In the genomic region with DNA sequence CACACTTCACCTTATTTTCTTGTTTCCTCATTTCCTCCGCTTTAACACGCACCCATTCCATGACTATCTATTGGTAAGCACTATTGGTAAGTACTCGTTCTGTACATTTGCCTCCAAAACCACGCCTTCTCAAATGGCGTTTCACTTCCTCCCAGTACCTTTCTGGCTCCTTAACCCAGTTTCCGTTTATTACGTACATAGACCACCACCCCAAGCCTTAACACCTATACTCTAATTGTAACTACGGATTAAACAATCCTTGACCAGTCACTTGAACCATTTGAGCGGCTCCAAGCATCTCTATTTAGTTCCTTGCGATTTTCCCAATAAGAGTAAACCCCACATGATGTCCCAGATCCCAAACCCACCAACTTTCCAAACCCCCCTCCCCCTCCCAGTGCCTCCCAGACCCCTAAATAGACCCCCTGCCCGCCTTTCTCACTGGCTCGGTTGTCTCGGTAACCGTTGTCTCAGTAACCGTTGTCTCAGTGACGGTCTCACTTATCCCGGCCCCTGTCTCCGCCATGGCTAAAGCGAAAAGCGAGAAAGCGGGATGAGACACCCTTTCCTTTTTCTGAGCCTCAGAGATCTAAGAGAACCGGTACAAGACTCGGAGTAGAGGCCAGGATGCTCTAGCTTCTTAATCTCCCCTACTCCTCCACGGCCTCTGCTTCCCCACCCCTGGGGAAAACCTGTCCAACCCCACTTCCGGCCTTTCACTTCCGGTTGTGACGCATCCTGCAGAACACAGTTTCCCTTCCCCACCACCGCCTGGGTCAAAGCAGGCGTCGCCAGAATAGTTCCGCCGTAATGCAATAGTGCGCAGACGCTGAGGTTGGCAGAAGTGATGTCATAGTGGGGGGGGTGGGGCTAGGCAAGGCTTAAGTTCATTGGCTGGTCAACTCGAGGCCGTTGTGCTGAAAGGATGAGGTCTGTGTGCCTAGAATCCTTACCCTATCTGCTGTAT, we compare ENCODE assay signal across 7 mouse cellular contexts. TPM values are rescaled to one million over a fixed set of nuclear protein-coding genes. Genes with fewer than 3 reads are reported as not detected.
DNase-seq lines count a peak whose midpoint lies in the region; ATAC-seq lines count a peak whose summit lies in the region.

A gene (minus strand): TSS at position 761 of the 967 bp plus-strand sequence.

- 0 out of 2 replicates have a peak within 1 kb of the TSS, but pooled peaks have one; percentile 55 for H3K27ac ChIP-seq in intestine, embryonic 16.5 days (ENCODE audit: low read length)
- peak within 1 kb of the TSS; percentile 77 for H3K27ac ChIP-seq in midbrain, embryonic 11.5 days (ENCODE audit: low read depth, low read length)

- peak within 1 kb of the TSS; percentile 68 for H3K4me2 ChIP-seq in intestine, embryonic 16.5 days (ENCODE audit: low read depth, low read length)
- peak within 1 kb of the TSS; percentile 56 for H3K4me2 ChIP-seq in midbrain, embryonic 11.5 days

- 2% methylated on average over 36 of the region's 36 CpGs for WGBS in intestine, embryonic 16.5 days
- 2% methylated on average over 36 of the region's 36 CpGs for WGBS in midbrain, embryonic 11.5 days

- H3K4me1 ChIP-seq in intestine, embryonic 16.5 days (ENCODE audit: control insufficient read depth, insufficient read depth, low read length) = peaks cover 6% of the 10 kb centered on the region
- peaks cover 14% of the 10 kb centered on the region for H3K4me1 ChIP-seq in midbrain, embryonic 11.5 days (ENCODE audit: control insufficient read depth, insufficient read depth, low read length)

- H3K9me3 ChIP-seq in intestine, embryonic 16.5 days (ENCODE audit: control insufficient read depth, low read length) = no peaks in the 10 kb centered on the region
- H3K9me3 ChIP-seq in midbrain, embryonic 11.5 days (ENCODE audit: control insufficient read depth, low read length) = no peaks in the 10 kb centered on the region

- no peaks in the 10 kb centered on the region for H3K36me3 ChIP-seq in intestine, embryonic 16.5 days (ENCODE audit: control insufficient read depth, insufficient read depth, low read length)
- H3K36me3 ChIP-seq in midbrain, embryonic 11.5 days (ENCODE audit: control insufficient read depth, insufficient read depth, low read length) = peaks cover 7% of the 10 kb centered on the region; the same call in 1 of the 2 replicates

- peak within 1 kb of the TSS; percentile 81 for H3K9ac ChIP-seq in intestine, embryonic 16.5 days (ENCODE audit: low read depth, low read length)
- peak within 1 kb of the TSS; percentile 74 for H3K9ac ChIP-seq in midbrain, embryonic 11.5 days (ENCODE audit: low read length)

- ATAC-seq in intestine, embryonic 16.5 days = peak; percentile 95
- ATAC-seq in midbrain, embryonic 11.5 days (ENCODE audit: low FRiP score) = peak; percentile 96

- intact Hi-C loops in left cerebral cortex, postnatal 36 days (cut with DNase I) = no loop called here

- peak within 1 kb of the TSS; percentile 73 for H3K4me3 ChIP-seq in intestine, embryonic 16.5 days (ENCODE audit: low read length)
- H3K4me3 ChIP-seq in midbrain, embryonic 11.5 days (ENCODE audit: low read depth, low read length) = peak within 1 kb of the TSS; percentile 60

- H3K27me3 ChIP-seq in intestine, embryonic 16.5 days (replicated peaks; ENCODE audit: control insufficient read depth, insufficient read depth, low read length) = no peaks in the 10 kb centered on the region
- H3K27me3 ChIP-seq in midbrain, embryonic 11.5 days (ENCODE audit: control insufficient read depth, insufficient read depth, low read length) = peaks cover 4% of the 10 kb centered on the region; the same call in 1 of the 2 replicates

- peak; percentile 97 for DNase-seq in adrenal gland, adult 8-10 months
- DNase-seq in embryo, embryonic 9.5 days (ENCODE audit: extremely low spot score) = peak; percentile 96
- peak; percentile 84 to 94 for DNase-seq in gastrocnemius, postnatal 4 days (ENCODE audit: low spot score in 2 of 2)
- DNase-seq in left cerebral cortex, postnatal 36 days (ENCODE audit: low spot score in 2 of 2) = peak; percentile 95 to 96
- peak; percentile 99 for DNase-seq in midbrain, embryonic 11.5 days (ENCODE audit: low spot score, missing footprints)
- DNase-seq in skeletal muscle tissue, adult 2 months (ENCODE audit: low read depth, low spot score) = peak; percentile 97

RNA-seq across cellular contexts. Expression of the gene that starts here (rescaled TPM):
- 100 to 1,000 TPM in 1 of 4 experiments, 10 to 100 TPM in 3; 74.5 to 104 (median 81.9) TPM for total RNA-seq in adrenal gland, adult 8-10 months (2022)
- total RNA-seq in gastrocnemius, postnatal 4 days (2021) = 10 to 100 TPM; 66.6 to 72.8 TPM
- polyA plus RNA-seq in intestine, embryonic 16.5 days (2015; fragmentation: Nextera tagmentation; extraction: Ambion mirVana) = 92.1 and 101 TPM in 2 replicates
- 100 to 1,000 TPM; 126 to 130 TPM for total RNA-seq in left cerebral cortex, postnatal 36 days (2021)
- 152 and 157 TPM in 2 replicates for polyA plus RNA-seq in midbrain, embryonic 11.5 days (2014; fragmentation: Nextera tagmentation; extraction: Ambion mirVana)

Comparison
In these comparisons a context has a peak if more than half of its experiments do, and no peak if none do; other contexts are left out.
1. Peak in every context shown above with its lines: DNase-seq, ATAC-seq, H3K4me3 ChIP-seq and H3K27ac ChIP-seq.